Mouse (Mus musculus) olfactory bulb, adult 2 months (tissue): ENCODE measurements around the gene Avp.

Source experiments
- CTCF ChIP-seq: fragments of 200-500 bp; IDR thresholded peaks from 2 replicates; pipeline ENCODE4 v1.5.1; 2012; ENCODE audit warnings: low read depth, mild to moderate bottlenecking, low read length, moderate library complexity; ENCODE audit not compliant: insufficient read depth
- POLR2A ChIP-seq: fragments of 200-500 bp; IDR thresholded peaks from 2 replicates; pipeline ENCODE4 v1.6.1; 2012; ENCODE audit warnings: mild to moderate bottlenecking, low read depth, low read length, moderate library complexity; ENCODE audit not compliant: insufficient read depth

GRCm38 (mm10) chr2:130591016-130591415 lies 8.7 kb upstream of the Avp start:
- no peak for TF ChIP-seq CTCF
- TF ChIP-seq POLR2A = no peak
